Mouse (Mus musculus) frontal cortex, postnatal 36 days (tissue): ENCODE data around the gene Ermap.

ENCODE experiments used
- DNase-seq, 2 experiments: peaks; one replicate each; pipeline ENCODE4 v3.0.0; 2022; ENCODE audit warnings: low spot score in 2 of 2

Gene Ermap

GRCm38 (mm10) chr4:119185771-119186170 is 4.0 kb downstream of the Ermap start:
- no peak for DNase-seq

- DNase-seq = no peak
Observed at GRCm38 (mm10) chr4:119183525-119183924, 6.3 kb downstream of the Ermap start.

- no peak for DNase-seq
Observed at GRCm38 (mm10) chr4:119181456-119181855, 8.4 kb downstream of the Ermap start.

- no peak for DNase-seq
Observed at GRCm38 (mm10) chr4:119180133-119180707, 9.6 kb downstream of the Ermap start.

- DNase-seq = no peak
Observed at GRCm38 (mm10) chr4:119178331-119178730, 11.5 kb downstream of the Ermap start.

- no peak for DNase-seq
Observed at GRCm38 (mm10) chr4:119177702-119178101, 12.1 kb downstream of the Ermap start.

- peak; percentile 93 to 98 for DNase-seq
Observed at GRCm38 (mm10) chr4:119173851-119174453, 15.9 kb downstream of the Ermap start, which contains the start of gene Zfp691. Gene Zfp691, minus strand, starts transcription at chr4:119174195.

GRCm38 (mm10) chr4:119172919-119173650 is 16.7 kb downstream of the Ermap start:
- peak; percentile 36 to 38 for DNase-seq

- DNase-seq = peak; percentile 84 to 89
Observed at GRCm38 (mm10) chr4:119167663-119168062, 22.1 kb downstream of the Ermap start.

GRCm38 (mm10) chr4:119167068-119167467 is 22.7 kb downstream of the Ermap start:
- DNase-seq = no peak

GRCm38 (mm10) chr4:119165916-119166315 is 23.9 kb downstream of the Ermap start:
- no peak for DNase-seq

GRCm38 (mm10) chr4:119162990-119163389 is 26.8 kb downstream of the Ermap start:
- no peak for DNase-seq

GRCm38 (mm10) chr4:119161358-119161757 is 28.5 kb downstream of the Ermap start:
- no peak for DNase-seq

GRCm38 (mm10) chr4:119157891-119158290 is 31.9 kb downstream of the Ermap start:
- no peak for DNase-seq

- peak in 1 of 2 experiments; percentile 58 for DNase-seq
Observed at GRCm38 (mm10) chr4:119157186-119157585, 32.6 kb downstream of the Ermap start.

- DNase-seq = no peak
Observed at GRCm38 (mm10) chr4:119148741-119149140, 41.1 kb downstream of the Ermap start.

- DNase-seq = no peak
Observed at GRCm38 (mm10) chr4:119147347-119147746, 42.5 kb downstream of the Ermap start.

GRCm38 (mm10) chr4:119146816-119147215 is 43.0 kb downstream of the Ermap start:
- no peak for DNase-seq

GRCm38 (mm10) chr4:119142230-119142871 is 47.5 kb downstream of the Ermap start:
- peak in 1 of 2 experiments; percentile 41 for DNase-seq

GRCm38 (mm10) chr4:119141191-119141590 is 48.6 kb downstream of the Ermap start:
- peak in 1 of 2 experiments; percentile 33 for DNase-seq

- DNase-seq = peak in 1 of 2 experiments; percentile 12
Observed at GRCm38 (mm10) chr4:119140126-119140525, 49.7 kb downstream of the Ermap start.

GRCm38 (mm10) chr4:119138776-119139175 is 51.0 kb downstream of the Ermap start:
- DNase-seq = no peak
